Mouse (Mus musculus) G1E (cell line): ENCODE data around the gene Notch4. TPM values are rescaled to one million over a fixed set of nuclear protein-coding genes. Genes with fewer than 3 reads are reported as not detected.

Source experiments
- ATAC-seq: 2 replicates; pipeline ENCODE4 v1.8.0; 2016; ENCODE audit warnings: mild to moderate bottlenecking; ENCODE audit not compliant: insufficient number of reproducible peaks, poor library complexity, low FRiP score, severe bottlenecking; ENCODE audit errors: extremely low read depth
- DNase-seq: peaks from one replicate; pipeline ENCODE4 v3.0.0; 2012; ENCODE audit warnings: low spot score
- H3K27me3 ChIP-seq: 2 replicates; pipeline ENCODE4 v1.6.1; 2012; ENCODE audit warnings: mild to moderate bottlenecking, low read length, inconsistent platforms; ENCODE audit not compliant: insufficient read depth
- H3K36me3 ChIP-seq: replicated peaks from 2 replicates; pipeline ENCODE3; 2012; ENCODE audit warnings: mild to moderate bottlenecking, inconsistent platforms
- H3K4me1 ChIP-seq: 2 replicates; pipeline ENCODE4 v1.6.1; 2012; ENCODE audit warnings: low read depth, low read length, inconsistent platforms, mixed read lengths; ENCODE audit not compliant: insufficient read depth
- H3K4me3 ChIP-seq: 2 replicates; pipeline ENCODE4 v1.5.1; 2012; ENCODE audit warnings: low read depth, mild to moderate bottlenecking, inconsistent platforms, low read length, moderate library complexity, mixed read lengths
- H3K9me3 ChIP-seq: replicated peaks from 2 replicates; pipeline ENCODE4 v1.6.1; 2012; ENCODE audit warnings: inconsistent platforms
- CTCF ChIP-seq: IDR thresholded peaks from 2 replicates; pipeline ENCODE4 v1.5.1; 2012; ENCODE audit warnings: low read depth, low read length, inconsistent platforms, mixed read lengths
- GATA1 ChIP-seq: IDR thresholded peaks from 2 replicates; pipeline ENCODE4 v1.6.1; 2012; ENCODE audit warnings: borderline replicate concordance, low read length, inconsistent platforms, mixed read lengths
- GATA2 ChIP-seq: IDR thresholded peaks from 2 replicates; pipeline ENCODE4 v1.6.1; 2012; ENCODE audit warnings: low read depth, low read length, inconsistent platforms, borderline replicate concordance
- POLR2AphosphoS5 ChIP-seq: IDR thresholded peaks from 2 replicates; pipeline ENCODE4 v1.6.1; 2012; ENCODE audit warnings: low read depth, low read length, inconsistent platforms; ENCODE audit not compliant: insufficient replicate concordance
- TAL1 ChIP-seq: conservative IDR thresholded peaks from 2 replicates; pipeline ENCODE4 v1.6.1; 2012; ENCODE audit warnings: low read depth, low read length, inconsistent platforms, mixed read lengths
- polyA plus RNA-seq: library from polyadenylated mRNA; stranded (reverse); fragments of >175 nt; gene quantifications from 2 replicates; pipeline ENCODE4 v1.2.3, GENCODE M21; 2012
- total RNA-seq, 2 experiments: library from RNA; stranded (forward) in 1 of 2; stranded (reverse) in 1 of 2; fragments of 200-1000 nt in 1 of 2; fragments of >200 nt in 1 of 2; fragmentation: Nextera tagmentation in 1 of 2; gene quantifications; 2 replicates each; pipeline ENCODE4 v1.2.3; 2014 to 2017

The Notch4 gene
- total and polyA plus RNA-seq, 3 experiments: 0.34 to 0.60 (median 0.60) TPM

DNA sequence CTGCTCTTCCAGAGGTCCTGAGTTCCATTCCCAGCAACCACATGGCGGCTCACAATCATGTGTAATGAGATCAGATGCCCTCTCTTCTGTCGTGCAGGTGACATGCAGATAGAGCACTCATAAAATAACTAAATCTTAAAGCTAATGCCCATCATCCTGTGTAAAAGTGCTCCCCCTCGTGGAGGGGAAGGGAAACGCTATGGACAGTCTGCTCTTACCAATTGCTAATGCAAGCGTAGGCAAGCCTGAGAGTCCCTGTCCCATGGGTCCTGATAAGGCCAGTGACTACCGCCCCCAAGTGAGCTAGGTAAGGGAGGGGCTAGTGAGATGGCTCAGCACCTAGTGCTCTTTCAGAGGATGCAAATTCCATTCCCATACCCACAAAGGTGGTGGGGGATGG, 54.9 kb downstream of the Notch4 start:
- Histone ChIP-seq H3K36me3 (peaks cover 58% of the 10 kb centered on the region), H3K27me3 (peaks cover 5% of the 10 kb centered on the region; the same call in 1 of the 2 replicates), H3K4me3 (no peak overlapping the region), H3K9me3 (no peaks in the 10 kb centered on the region), H3K4me1 (peaks cover 38% of the 10 kb centered on the region)
- peak; percentile 95 for TF ChIP-seq CTCF
- no peak for TF ChIP-seq TAL1
- no peak for DNase-seq
- no peak for ATAC-seq

DNA sequence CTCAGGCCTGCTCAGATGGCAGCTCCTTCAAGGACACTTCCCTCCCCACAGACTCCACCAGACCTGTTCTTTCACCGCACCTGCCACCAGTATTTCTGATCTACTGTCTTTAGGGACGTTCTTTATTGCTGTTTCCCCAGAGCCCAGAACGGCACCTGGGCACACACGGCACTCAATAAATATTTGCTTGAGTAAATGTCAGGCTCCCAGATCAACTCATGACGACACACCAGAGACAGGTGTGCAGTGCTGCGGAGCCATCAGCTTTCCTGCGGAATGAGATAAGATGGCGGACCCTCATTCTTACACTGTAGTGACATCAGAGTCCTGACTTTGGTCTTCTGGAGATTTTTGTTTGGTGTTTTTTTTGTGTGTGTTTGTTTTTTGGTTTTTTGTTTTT, 56.9 kb downstream of the Notch4 start:
- no peak overlapping the region for H3K4me3 ChIP-seq
- H3K4me1 ChIP-seq: peaks cover 21% of the 10 kb centered on the region
- DNase-seq (no peak), ATAC-seq (no peak)
- peaks cover 43% of the 10 kb centered on the region for H3K36me3 ChIP-seq
- peaks cover 9% of the 10 kb centered on the region for H3K27me3 ChIP-seq
- TF ChIP-seq POLR2AphosphoS5 (no peak), TAL1 (no peak), GATA1 (no peak), GATA2 (no peak), CTCF (no peak)
- no peaks in the 10 kb centered on the region for H3K9me3 ChIP-seq

DNA sequence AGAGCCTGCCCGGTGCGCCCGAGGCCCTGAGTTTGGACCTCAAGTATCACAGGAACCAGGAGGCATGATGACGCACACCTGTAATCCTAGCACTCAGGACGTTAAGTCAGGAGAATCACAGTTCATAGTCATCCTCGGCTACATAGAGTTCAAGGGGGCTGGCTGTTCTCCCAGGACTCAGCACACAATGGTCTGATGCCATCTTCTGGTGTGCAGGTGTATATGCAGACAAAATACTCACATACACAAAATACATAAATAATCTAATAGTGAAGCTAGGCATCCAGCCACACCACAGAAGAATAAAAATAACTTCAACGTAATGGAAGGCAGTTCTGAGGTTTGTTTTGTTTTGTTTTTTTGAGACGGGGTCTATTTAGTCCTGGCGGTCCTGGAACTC, 59.1 kb downstream of the Notch4 start:
- no peak for TF ChIP-seq TAL1
- no peak for TF ChIP-seq GATA2
- TF ChIP-seq CTCF: no peak
- TF ChIP-seq GATA1: no peak
- no peak for TF ChIP-seq POLR2AphosphoS5
- ATAC-seq (no peak), DNase-seq (no peak)
- no peaks in the 10 kb centered on the region for H3K9me3 ChIP-seq
- no peak overlapping the region for H3K4me3 ChIP-seq
- H3K27me3 ChIP-seq: peaks cover 29% of the 10 kb centered on the region
- peaks cover 34% of the 10 kb centered on the region for H3K4me1 ChIP-seq
- peaks cover 27% of the 10 kb centered on the region for H3K36me3 ChIP-seq

DNA sequence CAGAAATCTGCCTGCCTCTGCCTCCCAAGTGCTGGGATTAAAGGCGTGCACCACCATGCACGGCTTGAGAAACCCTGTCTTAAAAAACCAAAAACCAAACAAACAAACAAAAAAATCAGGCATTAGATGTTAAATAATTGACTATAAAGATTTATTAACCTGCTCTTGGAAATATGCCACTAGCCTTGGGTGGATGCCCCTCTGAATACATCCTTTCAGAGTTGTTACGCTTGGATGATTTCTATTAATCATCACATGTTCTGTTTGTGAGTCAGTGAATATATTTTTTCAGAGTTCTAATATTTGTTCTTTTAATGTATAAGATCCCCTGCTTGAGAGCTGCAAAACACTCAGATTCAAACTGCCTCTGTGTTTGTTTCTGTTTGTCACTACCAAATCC, 60.9 kb downstream of the Notch4 start:
- DNase-seq (no peak), ATAC-seq (no peak)
- H3K4me3 ChIP-seq: no peak overlapping the region
- H3K9me3 ChIP-seq: no peaks in the 10 kb centered on the region
- H3K36me3 ChIP-seq: peaks cover 25% of the 10 kb centered on the region
- TF ChIP-seq POLR2AphosphoS5 (no peak), TAL1 (no peak), GATA1 (no peak), CTCF (no peak), GATA2 (no peak)
- H3K27me3 ChIP-seq: peaks cover 38% of the 10 kb centered on the region
- H3K4me1 ChIP-seq: peaks cover 30% of the 10 kb centered on the region

DNA sequence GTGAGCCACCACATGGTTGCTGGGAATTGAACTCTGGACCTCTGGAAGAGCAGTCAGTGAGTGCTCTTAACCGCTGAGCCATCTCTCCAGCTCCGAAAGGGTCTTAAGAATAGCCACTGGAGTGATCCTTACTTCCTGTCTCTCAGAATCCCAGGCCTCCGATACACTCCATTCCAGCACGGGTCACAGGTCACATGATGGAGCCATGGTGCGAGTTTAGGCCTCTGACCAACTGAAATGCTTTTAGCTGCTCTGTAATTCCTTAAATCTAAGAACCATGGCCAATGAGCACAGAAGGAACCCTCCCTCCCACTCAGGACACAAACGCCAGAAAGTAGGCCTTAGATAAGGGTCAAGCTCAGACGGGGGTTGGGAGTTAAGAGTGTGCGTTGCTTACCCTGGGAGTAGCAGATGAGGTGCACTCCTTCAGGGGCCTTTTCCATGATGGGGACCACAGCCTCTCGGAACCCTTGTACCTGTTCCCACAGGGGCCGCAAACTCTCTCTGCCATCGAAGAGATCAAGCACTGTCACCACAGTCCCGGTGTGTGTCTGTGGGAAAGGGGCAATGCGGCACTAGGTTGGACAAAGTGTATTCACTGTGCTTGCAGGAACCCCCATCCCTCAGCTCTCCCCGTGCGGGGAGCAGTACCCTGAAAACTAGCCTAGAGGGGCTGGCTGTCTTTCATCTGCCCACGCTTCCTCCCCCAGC, 62.1 kb downstream of the Notch4 start:
- DNase-seq (no peak), ATAC-seq (no peak)
- H3K36me3 ChIP-seq: peaks cover 19% of the 10 kb centered on the region
- H3K4me1 ChIP-seq: peaks cover 33% of the 10 kb centered on the region
- peaks cover 39% of the 10 kb centered on the region for H3K27me3 ChIP-seq
- no peaks in the 10 kb centered on the region for H3K9me3 ChIP-seq
- H3K4me3 ChIP-seq: peak overlapping the region; percentile 72
- TF ChIP-seq TAL1: no peak
- no peak for TF ChIP-seq GATA2
- TF ChIP-seq GATA1: no peak
- no peak for TF ChIP-seq CTCF
- no peak for TF ChIP-seq POLR2AphosphoS5

DNA sequence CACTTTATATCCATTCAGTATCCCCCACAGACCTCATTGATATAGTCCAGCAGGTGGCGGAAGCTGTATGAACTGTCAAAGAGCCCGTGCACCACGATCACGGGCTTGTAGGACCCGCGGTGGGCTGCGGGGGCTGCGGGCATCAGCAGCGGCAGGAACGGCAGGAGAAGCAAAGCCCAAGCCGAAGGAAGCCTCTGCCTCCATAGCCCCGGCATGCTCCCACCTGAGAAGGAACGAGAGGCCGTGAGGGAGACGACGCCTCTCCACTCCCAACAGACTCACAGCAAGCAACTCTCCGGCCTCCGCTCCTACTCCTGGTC, 62.7 kb downstream of the Notch4 start:
- TF ChIP-seq POLR2AphosphoS5 (no peak), TAL1 (no peak), CTCF (no peak), GATA2 (no peak), GATA1 (no peak)
- Histone ChIP-seq H3K9me3 (no peaks in the 10 kb centered on the region), H3K4me3 (peak overlapping the region; percentile 72), H3K36me3 (peaks cover 19% of the 10 kb centered on the region), H3K27me3 (peaks cover 39% of the 10 kb centered on the region), H3K4me1 (peaks cover 33% of the 10 kb centered on the region)
- DNase-seq (peak; percentile 21), ATAC-seq (0 out of 2 replicates have a peak, but pooled peaks have one; percentile 18)
